Mouse (Mus musculus) kidney, adult 2 months (tissue): ENCODE data around the gene Slc5a10.

Experiments
- CTCF ChIP-seq: fragments of 200-500 bp; conservative IDR thresholded peaks from 2 replicates; pipeline ENCODE4 v1.5.1; 2011; ENCODE audit warnings: low read depth, mild to moderate bottlenecking, control low read depth, low read length, moderate library complexity, mixed read lengths; ENCODE audit not compliant: insufficient read depth, insufficient read length
- POLR2A ChIP-seq: fragments of 200-500 bp; IDR thresholded peaks from one replicate; pipeline ENCODE4 v1.6.1; 2011; ENCODE audit warnings: low read depth, low read length, control low read depth

GRCm38 (mm10) chr11:61647110-61647910, 73.3 kb downstream of the Slc5a10 start:
- TF ChIP-seq CTCF (no peak), POLR2A (no peak)
